Mouse (Mus musculus) G1E (cell line): ENCODE data around the gene Zfp13. TPM values are rescaled to one million over a fixed set of nuclear protein-coding genes. Genes with fewer than 3 reads are reported as not detected.
A peak's percentile ranks its signal among the peaks of the same experiment; 100 is the strongest.

Experiments
- ATAC-seq: 2 replicates; pipeline ENCODE4 v1.8.0; 2016; ENCODE audit warnings: mild to moderate bottlenecking; ENCODE audit not compliant: insufficient number of reproducible peaks, poor library complexity, low FRiP score, severe bottlenecking; ENCODE audit errors: extremely low read depth
- DNase-seq: peaks from one replicate; pipeline ENCODE4 v3.0.0; 2012; ENCODE audit warnings: low spot score
- H3K27me3 ChIP-seq: 2 replicates; pipeline ENCODE4 v1.6.1; 2012; ENCODE audit warnings: mild to moderate bottlenecking, low read length, inconsistent platforms; ENCODE audit not compliant: insufficient read depth
- H3K36me3 ChIP-seq: replicated peaks from 2 replicates; pipeline ENCODE3; 2012; ENCODE audit warnings: mild to moderate bottlenecking, inconsistent platforms
- H3K4me1 ChIP-seq: 2 replicates; pipeline ENCODE4 v1.6.1; 2012; ENCODE audit warnings: low read depth, low read length, inconsistent platforms, mixed read lengths; ENCODE audit not compliant: insufficient read depth
- H3K4me3 ChIP-seq: 2 replicates; pipeline ENCODE4 v1.5.1; 2012; ENCODE audit warnings: low read depth, mild to moderate bottlenecking, inconsistent platforms, low read length, moderate library complexity, mixed read lengths
- H3K9me3 ChIP-seq: replicated peaks from 2 replicates; pipeline ENCODE4 v1.6.1; 2012; ENCODE audit warnings: inconsistent platforms
- CTCF ChIP-seq: IDR thresholded peaks from 2 replicates; pipeline ENCODE4 v1.5.1; 2012; ENCODE audit warnings: low read depth, low read length, inconsistent platforms, mixed read lengths
- GATA1 ChIP-seq: IDR thresholded peaks from 2 replicates; pipeline ENCODE4 v1.6.1; 2012; ENCODE audit warnings: borderline replicate concordance, low read length, inconsistent platforms, mixed read lengths
- GATA2 ChIP-seq: IDR thresholded peaks from 2 replicates; pipeline ENCODE4 v1.6.1; 2012; ENCODE audit warnings: low read depth, low read length, inconsistent platforms, borderline replicate concordance
- POLR2AphosphoS5 ChIP-seq: IDR thresholded peaks from 2 replicates; pipeline ENCODE4 v1.6.1; 2012; ENCODE audit warnings: low read depth, low read length, inconsistent platforms; ENCODE audit not compliant: insufficient replicate concordance
- TAL1 ChIP-seq: conservative IDR thresholded peaks from 2 replicates; pipeline ENCODE4 v1.6.1; 2012; ENCODE audit warnings: low read depth, low read length, inconsistent platforms, mixed read lengths
- polyA plus RNA-seq: library from polyadenylated mRNA; stranded (reverse); fragments of >175 nt; gene quantifications from 2 replicates; pipeline ENCODE4 v1.2.3, GENCODE M21; 2012
- total RNA-seq, 2 experiments: library from RNA; stranded (forward) in 1 of 2; stranded (reverse) in 1 of 2; fragments of 200-1000 nt in 1 of 2; fragments of >200 nt in 1 of 2; fragmentation: Nextera tagmentation in 1 of 2; gene quantifications; 2 replicates each; pipeline ENCODE4 v1.2.3; 2014 to 2017

Gene Zfp13
- total and polyA plus RNA-seq, 3 experiments = 0.12 TPM; not detected in 2

GRCm38 (mm10) chr17:23563595-23564367 is 35.5 kb downstream of the Zfp13 start, which contains the start of gene Zfp213:
Zfp213 (minus strand) TSS chr17:23564238.
- peak within 1 kb of the TSS; percentile 76 for H3K4me3 ChIP-seq
- ATAC-seq (peak; percentile 82), DNase-seq (peak; percentile 93)
- H3K36me3 ChIP-seq = peaks cover 32% of the 10 kb centered on the region
- H3K9me3 ChIP-seq = no peaks in the 10 kb centered on the region
- TF ChIP-seq TAL1 (no peak), CTCF (no peak), POLR2AphosphoS5 (no peak), GATA1 (no peak), GATA2 (no peak)
- H3K27me3 ChIP-seq = no peaks in the 10 kb centered on the region
- peaks cover 21% of the 10 kb centered on the region for H3K4me1 ChIP-seq

DNA sequence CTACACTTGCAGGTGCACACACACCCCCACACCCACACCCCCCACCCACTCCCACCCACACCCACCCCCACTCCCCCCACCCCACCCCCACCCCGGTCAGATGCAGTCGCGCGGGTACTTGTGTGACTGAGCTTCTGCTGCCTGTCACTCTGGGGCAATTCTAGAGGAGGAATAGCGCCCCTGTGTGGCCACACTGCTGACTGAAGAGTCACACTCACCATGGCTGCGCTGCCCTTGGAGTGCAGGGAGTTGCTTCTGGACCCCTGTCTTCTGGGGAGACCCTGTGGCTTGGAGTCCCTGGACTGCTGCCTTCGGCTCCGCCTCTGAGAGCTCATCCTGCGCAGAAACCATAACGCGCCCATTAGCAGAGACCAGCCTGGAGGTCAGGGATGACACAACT is 39.5 kb downstream of the Zfp13 start:
- Histone ChIP-seq H3K4me3 (no peak overlapping the region), H3K9me3 (no peaks in the 10 kb centered on the region), H3K4me1 (peaks cover 17% of the 10 kb centered on the region), H3K36me3 (peaks cover 71% of the 10 kb centered on the region), H3K27me3 (no peaks in the 10 kb centered on the region; the same call in 1 of the 2 replicates)
- no peak for TF ChIP-seq TAL1
- no peak for TF ChIP-seq GATA1
- TF ChIP-seq POLR2AphosphoS5 = no peak
- TF ChIP-seq CTCF = no peak
- TF ChIP-seq GATA2 = no peak
- DNase-seq (peak; percentile 55), ATAC-seq (no peak)

- peaks cover 57% of the 10 kb centered on the region for H3K36me3 ChIP-seq
- TF ChIP-seq POLR2AphosphoS5 (no peak), GATA2 (no peak), TAL1 (no peak), CTCF (no peak), GATA1 (no peak)
- DNase-seq = no peak
- no peaks in the 10 kb centered on the region for H3K9me3 ChIP-seq
- ATAC-seq = no peak
- H3K4me3 ChIP-seq = no peak overlapping the region
- H3K27me3 ChIP-seq = peaks cover 3% of the 10 kb centered on the region
- H3K4me1 ChIP-seq = peaks cover 32% of the 10 kb centered on the region
These were observed 43.9 kb downstream of the Zfp13 start for GRCm38 (mm10) chr17:23555243-23555916.

DNA sequence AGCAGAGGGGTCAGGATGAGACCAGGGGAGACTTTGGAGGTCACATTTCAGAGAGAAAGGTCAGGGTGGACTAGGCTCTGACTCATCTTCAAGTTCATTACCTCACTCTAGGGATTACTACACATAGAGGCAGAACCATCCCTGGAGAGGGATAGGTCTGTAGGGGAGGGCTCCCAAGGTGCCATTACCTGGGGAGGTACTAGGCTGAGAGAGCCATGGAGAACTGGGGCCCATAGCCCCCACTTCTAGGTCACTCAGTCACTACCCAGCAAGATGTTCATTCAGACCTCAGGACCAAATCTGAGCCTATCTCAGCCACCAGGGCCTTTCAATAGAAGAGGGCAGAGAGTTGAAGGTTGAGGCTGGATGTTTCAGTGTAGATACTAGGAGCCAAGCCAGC is 45.0 kb downstream of the Zfp13 start:
- Histone ChIP-seq H3K4me1 (peaks cover 39% of the 10 kb centered on the region), H3K36me3 (peaks cover 49% of the 10 kb centered on the region), H3K4me3 (no peak overlapping the region), H3K9me3 (no peaks in the 10 kb centered on the region), H3K27me3 (peaks cover 3% of the 10 kb centered on the region)
- ATAC-seq (no peak), DNase-seq (no peak)
- TF ChIP-seq CTCF (no peak), TAL1 (no peak), GATA1 (no peak), GATA2 (no peak), POLR2AphosphoS5 (no peak)

- Histone ChIP-seq H3K27me3 (peaks cover 3% of the 10 kb centered on the region), H3K9me3 (no peaks in the 10 kb centered on the region), H3K4me3 (no peak overlapping the region), H3K36me3 (peaks cover 42% of the 10 kb centered on the region), H3K4me1 (peaks cover 46% of the 10 kb centered on the region)
- no peak for DNase-seq
- ATAC-seq = no peak
- TF ChIP-seq TAL1 (no peak), GATA1 (no peak), POLR2AphosphoS5 (no peak), GATA2 (no peak), CTCF (no peak)
These were observed 45.6 kb downstream of the Zfp13 start for GRCm38 (mm10) chr17:23553634-23554120.
